In the genomic region with DNA sequence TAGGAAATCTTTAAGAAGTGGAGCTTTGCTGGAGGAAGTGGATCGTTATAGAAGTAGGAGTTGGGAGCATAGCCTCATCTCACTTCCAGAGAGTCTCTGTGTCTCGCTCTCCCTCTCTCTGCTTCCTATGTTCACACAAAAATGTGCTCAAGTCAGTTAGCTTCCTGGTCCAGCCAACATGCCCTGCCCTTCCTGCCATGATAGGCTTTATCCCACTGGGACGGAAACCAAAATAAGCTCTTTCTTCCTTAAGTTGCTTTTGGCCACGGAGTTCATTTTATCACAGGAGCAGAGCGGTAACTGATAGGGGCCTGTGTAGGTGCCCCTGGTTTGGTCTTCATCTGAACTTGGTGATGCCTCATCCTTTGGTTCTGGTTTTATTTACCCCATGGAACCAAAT, we compare ENCODE assay signal across 19 mouse cellular contexts.
"Had no signal": no experiment of that assay in that cellular context is flagged by ENCODE, and none has a peak within 500 bp of the region (broad histone marks: within the 10 kb centered on the region; RNA-seq: fewer than 3 reads in every experiment).

No protein-coding gene starts in this region.

- H3K9ac ChIP-seq: limb, embryonic 13.5 days; liver, embryonic 15.5 days had no signal

- DNase-seq: kidney, postnatal 25 days; layer of hippocampus, adult 9-11 months; lung, adult 2 months; lung, postnatal 14 days; lung, postnatal 4 days; midbrain, embryonic 14.5 days; right cerebral cortex, adult 18-20 months; right cerebral cortex, postnatal 14 days; right cerebral cortex, postnatal 4 days; thymus, adult 2 months; thymus, postnatal 14 days; thymus, postnatal 4 days had no signal

- H3K4me2 ChIP-seq: limb, embryonic 13.5 days; liver, embryonic 15.5 days; midbrain, embryonic 11.5 days had no signal

- H3K27me3 ChIP-seq: limb, embryonic 13.5 days; liver, embryonic 15.5 days had no signal

- H3K27ac ChIP-seq: kidney, postnatal 0 days; layer of hippocampus, adult 2 months; limb, embryonic 10.5 days; limb, embryonic 13.5 days; liver, embryonic 15.5 days; stomach, postnatal 0 days had no signal

- H3K9me3 ChIP-seq: limb, embryonic 10.5 days; limb, embryonic 13.5 days; liver, embryonic 15.5 days had no signal

- H3K36me3 ChIP-seq: limb, embryonic 10.5 days; liver, embryonic 15.5 days had no signal

- H3K4me3 ChIP-seq: layer of hippocampus, adult 2 months; limb, embryonic 10.5 days; limb, embryonic 13.5 days; liver, embryonic 15.5 days had no signal
